Mouse (Mus musculus): ENCODE data around the gene Rai1. TPM values are rescaled to one million over a fixed set of nuclear protein-coding genes. Genes with fewer than 3 reads are reported as not detected.

Gene Rai1
- polyA plus RNA-seq, 2 experiments: 29.7 to 62.1 TPM

DNA sequence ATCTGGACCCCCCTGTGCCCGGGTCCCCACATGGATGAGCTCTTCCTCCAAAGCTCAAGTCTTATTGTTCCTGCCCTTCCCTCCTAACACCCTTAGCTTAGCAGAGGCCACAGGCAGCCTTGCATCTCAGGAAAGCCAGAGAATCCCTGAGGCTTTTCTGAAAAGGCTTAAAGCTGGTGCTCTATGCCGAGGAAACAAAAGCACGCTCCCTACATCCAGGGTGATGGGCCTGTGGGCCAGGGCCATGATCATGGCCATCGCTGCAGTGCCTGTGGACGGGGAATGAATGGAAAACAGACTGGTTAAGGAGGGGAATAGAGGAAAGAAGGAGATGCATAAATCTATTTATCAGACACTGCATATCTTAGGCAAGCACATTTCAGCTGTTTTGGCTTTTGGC lies 50.9 kb downstream of the Rai1 start:
- ATAC-seq (ENCODE audit: low FRiP score, low read depth) (no peak), DNase-seq (ENCODE audit: low spot score) (no peak)
- H3K4me1 ChIP-seq (ENCODE audit: control insufficient read depth, insufficient read depth, low read length): 0 out of 2 replicates have a peak, but pooled peaks cover 3% of the 10 kb centered on the region
- H3K4me3 ChIP-seq (replicated peaks; ENCODE audit: low read length): no peak overlapping the region
- peaks cover 54% of the 10 kb centered on the region for H3K36me3 ChIP-seq (ENCODE audit: control insufficient read depth, insufficient read depth, low read length)
- TF ChIP-seq POLR2A (IDR thresholded peaks at IDR 0.05; ENCODE audit: borderline replicate concordance, extremely low read depth, insufficient read depth, insufficient read length): no peak
- H3K9me3 ChIP-seq (ENCODE audit: control insufficient read depth, low read length): no peaks in the 10 kb centered on the region
- no peak overlapping the region for H3K27ac ChIP-seq (replicated peaks; ENCODE audit: low read depth, low read length)
- no peak overlapping the region for H3K9ac ChIP-seq (ENCODE audit: low read depth, low read length, severe bottlenecking)
- no peak overlapping the region for H3K4me2 ChIP-seq (replicated peaks; ENCODE audit: low read depth, low read length, severe bottlenecking)
- H3K27me3 ChIP-seq (ENCODE audit: control insufficient read depth, insufficient read depth, low read length): no peaks in the 10 kb centered on the region
- 86% methylated on average over 5 of the region's 5 CpGs for WGBS

GRCm38 (mm10) chr11:60158271-60158670 lies 53.5 kb downstream of the Rai1 start:
- Histone ChIP-seq H3K4me1 (ENCODE audit: control insufficient read depth, insufficient read depth, low read length) (0 out of 2 replicates have a peak, but pooled peaks cover 3% of the 10 kb centered on the region), H3K27me3 (ENCODE audit: control insufficient read depth, insufficient read depth, low read length) (no peaks in the 10 kb centered on the region), H3K4me3 (replicated peaks; ENCODE audit: low read length) (no peak overlapping the region), H3K36me3 (ENCODE audit: control insufficient read depth, insufficient read depth, low read length) (peaks cover 50% of the 10 kb centered on the region), H3K9ac (ENCODE audit: low read depth, low read length, severe bottlenecking) (no peak overlapping the region), H3K9me3 (ENCODE audit: control insufficient read depth, low read length) (no peaks in the 10 kb centered on the region), H3K27ac (replicated peaks; ENCODE audit: low read depth, low read length) (no peak overlapping the region), H3K4me2 (replicated peaks; ENCODE audit: low read depth, low read length, severe bottlenecking) (no peak overlapping the region)
- no peak for ATAC-seq (ENCODE audit: low FRiP score, low read depth)
- TF ChIP-seq POLR2A (IDR thresholded peaks at IDR 0.05; ENCODE audit: borderline replicate concordance, extremely low read depth, insufficient read depth, insufficient read length): no peak
- WGBS: 82% methylated on average over 4 of the region's 4 CpGs
- no peak for DNase-seq (ENCODE audit: low spot score)

GRCm38 (mm10) chr11:60159955-60160354 lies 55.1 kb downstream of the Rai1 start:
- Histone ChIP-seq H3K27ac (replicated peaks; ENCODE audit: low read depth, low read length) (no peak overlapping the region), H3K4me3 (replicated peaks; ENCODE audit: low read length) (no peak overlapping the region), H3K9ac (ENCODE audit: low read depth, low read length, severe bottlenecking) (no peak overlapping the region), H3K27me3 (ENCODE audit: control insufficient read depth, insufficient read depth, low read length) (no peaks in the 10 kb centered on the region), H3K4me2 (replicated peaks; ENCODE audit: low read depth, low read length, severe bottlenecking) (no peak overlapping the region), H3K36me3 (ENCODE audit: control insufficient read depth, insufficient read depth, low read length) (peaks cover 41% of the 10 kb centered on the region), H3K9me3 (ENCODE audit: control insufficient read depth, low read length) (no peaks in the 10 kb centered on the region), H3K4me1 (ENCODE audit: control insufficient read depth, insufficient read depth, low read length) (peaks cover 11% of the 10 kb centered on the region)
- no peak for TF ChIP-seq POLR2A (IDR thresholded peaks at IDR 0.05; ENCODE audit: borderline replicate concordance, extremely low read depth, insufficient read depth, insufficient read length)
- WGBS: 72% methylated on average over 5 of the region's 5 CpGs
- no peak for ATAC-seq (ENCODE audit: low FRiP score, low read depth)
- no peak for DNase-seq (ENCODE audit: low spot score)

DNA sequence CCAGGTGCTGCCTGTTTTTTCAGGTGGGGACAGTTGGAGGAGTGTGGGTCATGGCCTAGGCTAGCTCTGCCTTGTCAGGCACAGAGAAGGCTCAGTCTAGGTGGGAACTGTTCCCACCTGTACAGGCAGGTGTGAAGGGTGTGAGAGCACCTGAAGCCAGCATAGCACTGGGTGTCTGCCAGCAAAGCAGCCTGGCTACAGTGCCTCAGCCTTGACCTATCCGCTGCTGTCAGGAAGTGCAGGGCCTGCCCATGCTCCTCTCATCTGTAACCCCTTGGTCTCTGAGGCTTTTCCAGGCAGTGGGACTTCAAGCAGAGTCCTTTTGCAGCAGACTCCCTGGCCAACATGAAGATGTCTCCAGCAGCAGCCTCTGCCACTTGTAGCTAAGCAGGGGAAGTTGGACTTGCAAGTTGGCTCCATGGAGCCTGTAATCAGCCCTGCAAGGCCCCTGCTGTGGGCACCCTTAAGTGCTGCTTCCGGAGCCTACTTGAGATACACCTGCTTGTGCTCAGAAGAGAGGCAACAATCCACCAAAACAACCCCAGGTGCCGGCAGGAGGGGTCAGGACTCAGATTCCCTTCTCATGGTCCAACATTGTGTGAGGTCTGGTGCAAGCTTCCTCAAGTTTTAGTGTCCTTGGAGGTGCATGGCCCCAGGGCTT lies 55.8 kb downstream of the Rai1 start:
- Histone ChIP-seq H3K4me3 (replicated peaks; ENCODE audit: low read length) (no peak overlapping the region), H3K9ac (ENCODE audit: low read depth, low read length, severe bottlenecking) (no peak overlapping the region), H3K4me2 (replicated peaks; ENCODE audit: low read depth, low read length, severe bottlenecking) (no peak overlapping the region), H3K36me3 (ENCODE audit: control insufficient read depth, insufficient read depth, low read length) (peaks cover 39% of the 10 kb centered on the region), H3K27me3 (ENCODE audit: control insufficient read depth, insufficient read depth, low read length) (no peaks in the 10 kb centered on the region), H3K27ac (replicated peaks; ENCODE audit: low read depth, low read length) (no peak overlapping the region), H3K4me1 (ENCODE audit: control insufficient read depth, insufficient read depth, low read length) (peaks cover 14% of the 10 kb centered on the region), H3K9me3 (ENCODE audit: control insufficient read depth, low read length) (no peaks in the 10 kb centered on the region)
- 62% methylated on average over 3 of the region's 3 CpGs for WGBS
- no peak for DNase-seq (ENCODE audit: low spot score)
- no peak for ATAC-seq (ENCODE audit: low FRiP score, low read depth)
- TF ChIP-seq POLR2A (IDR thresholded peaks at IDR 0.05; ENCODE audit: borderline replicate concordance, extremely low read depth, insufficient read depth, insufficient read length): no peak

DNA sequence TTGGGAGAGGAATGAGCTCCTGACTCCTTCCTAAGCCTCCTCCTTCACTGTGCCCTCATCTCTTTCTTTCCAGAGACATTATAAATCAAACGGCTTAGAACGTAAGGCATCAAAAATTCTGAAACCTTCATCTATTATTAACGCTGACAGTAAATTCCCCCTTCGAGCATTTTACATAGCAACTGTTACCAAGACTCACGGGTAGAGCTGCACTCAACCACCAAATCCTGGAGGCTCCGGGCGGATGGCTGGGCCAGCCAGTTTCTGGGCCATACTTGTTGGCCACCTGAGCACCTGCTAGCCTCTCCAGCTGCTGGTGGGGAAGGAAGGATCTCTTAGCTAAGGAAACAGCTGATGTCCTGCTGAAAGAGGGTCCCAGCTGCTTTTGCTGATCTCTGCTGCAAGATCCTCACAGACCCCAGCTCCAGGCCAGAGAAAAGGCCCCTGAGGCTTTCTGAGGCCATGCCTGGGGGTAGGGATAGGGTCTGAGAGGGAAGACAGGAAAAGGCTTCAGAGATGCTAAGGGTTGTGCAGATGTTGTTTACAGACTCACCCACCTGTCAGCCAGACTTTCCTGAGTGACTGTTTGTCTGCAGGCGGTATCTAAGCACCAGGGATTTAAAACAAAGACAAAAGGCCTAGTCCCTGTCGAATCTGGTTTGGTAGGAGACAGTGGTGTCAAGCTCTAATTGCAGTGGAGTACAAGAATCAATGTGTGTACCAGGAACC lies 56.5 kb downstream of the Rai1 start:
- no peaks in the 10 kb centered on the region for H3K9me3 ChIP-seq (ENCODE audit: control insufficient read depth, low read length)
- no peak for TF ChIP-seq POLR2A (IDR thresholded peaks at IDR 0.05; ENCODE audit: borderline replicate concordance, extremely low read depth, insufficient read depth, insufficient read length)
- peaks cover 14% of the 10 kb centered on the region for H3K4me1 ChIP-seq (ENCODE audit: control insufficient read depth, insufficient read depth, low read length)
- 59% methylated on average over 9 of the region's 9 CpGs for WGBS
- H3K27me3 ChIP-seq (ENCODE audit: control insufficient read depth, insufficient read depth, low read length): no peaks in the 10 kb centered on the region
- H3K27ac ChIP-seq (replicated peaks; ENCODE audit: low read depth, low read length): no peak overlapping the region; the same call in 1 of the 2 replicates
- H3K36me3 ChIP-seq (ENCODE audit: control insufficient read depth, insufficient read depth, low read length): peaks cover 37% of the 10 kb centered on the region
- H3K4me2 ChIP-seq (replicated peaks; ENCODE audit: low read depth, low read length, severe bottlenecking): no peak overlapping the region
- H3K4me3 ChIP-seq (replicated peaks; ENCODE audit: low read length): no peak overlapping the region
- H3K9ac ChIP-seq (ENCODE audit: low read depth, low read length, severe bottlenecking): no peak overlapping the region
- ATAC-seq (ENCODE audit: low FRiP score, low read depth): no peak
- no peak for DNase-seq (ENCODE audit: low spot score)

All from limb, embryonic 14.5 days (tissue).